Mouse (Mus musculus) neural tube, embryonic 14.5 days (tissue): ENCODE data around the gene Lrwd1. TPM values are rescaled to one million over a fixed set of nuclear protein-coding genes. Genes with fewer than 3 reads are reported as not detected.
"Not testable (repeated sequence)": the region's sequence is repeated elsewhere in the genome, so short reads cannot be mapped to it uniquely, and the experiment has no call there.

Experiments used
- ATAC-seq: fragments of 200-750 bp; cut with Nextera tagmentation; 2 replicates; pipeline ENCODE4 v1.8.0; 2017; ENCODE audit warnings: low read depth, mild to moderate bottlenecking, moderate TSS enrichment, moderate library complexity
- H3K27ac ChIP-seq: fragments of 300-500 bp; sonication (generic); 2 replicates; pipeline ENCODE4 v1.5.1; 2014; ENCODE audit warnings: low read depth, mild to moderate bottlenecking, control low read depth, low read length, moderate library complexity, mixed read lengths
- H3K27me3 ChIP-seq: fragments of 300-500 bp; sonication (generic); 2 replicates; pipeline ENCODE4 v1.6.1; 2014; ENCODE audit warnings: low read length; ENCODE audit not compliant: control insufficient read depth, insufficient read depth
- H3K36me3 ChIP-seq: fragments of 300-500 bp; sonication (generic); 2 replicates; pipeline ENCODE4 v1.6.1; 2014; ENCODE audit warnings: low read length, mixed read lengths; ENCODE audit not compliant: control insufficient read depth, insufficient read depth
- H3K4me1 ChIP-seq: fragments of 300-500 bp; sonication (generic); 2 replicates; pipeline ENCODE4 v1.6.1; 2014; ENCODE audit warnings: low read length; ENCODE audit not compliant: control insufficient read depth, insufficient read depth
- H3K4me2 ChIP-seq: fragments of 300-500 bp; sonication (generic); 2 replicates; pipeline ENCODE4 v1.6.1; 2014; ENCODE audit warnings: mild to moderate bottlenecking, low read depth, low read length, control low read depth
- H3K4me3 ChIP-seq: fragments of 300-500 bp; sonication (generic); 2 replicates; pipeline ENCODE4 v1.5.1; 2014; ENCODE audit warnings: low read depth, low read length, control low read depth, mixed read lengths
- H3K9ac ChIP-seq: fragments of 300-500 bp; sonication (generic); replicated peaks from 2 replicates; pipeline ENCODE4 v1.6.1; 2014; ENCODE audit warnings: low read depth, mild to moderate bottlenecking, control low read depth, low read length, mixed read lengths
- H3K9me3 ChIP-seq: fragments of 300-500 bp; sonication (generic); 2 replicates; pipeline ENCODE4 v1.6.1; 2016; ENCODE audit warnings: low read length; ENCODE audit not compliant: control insufficient read depth
- WGBS: fragments of 180-500 bp; shearing (Covaris S2); extraction: QIAGEN DNeasy Blood & Tissue Kit; methylation state at CpG from one replicate; pipeline ENCODE4 v1.1.7; 2014; 5-methylcytosine and 5-hydroxymethylcytosine counted together
- polyA plus RNA-seq: library from polyadenylated mRNA; unstranded; fragments of >200 nt; fragmentation: Nextera tagmentation; extraction: Ambion mirVana; gene quantifications from 2 replicates; pipeline ENCODE4 v1.2.1, GENCODE M21; 2014

The Lrwd1 gene
- polyA plus RNA-seq, 1 experiment from 2014 or later: 17.5 TPM

- no peak overlapping the region for H3K27ac ChIP-seq
- H3K4me1 ChIP-seq: peaks cover 10% of the 10 kb centered on the region
- no peak for ATAC-seq
- H3K9me3 ChIP-seq: no peaks in the 10 kb centered on the region
- no peak overlapping the region for H3K4me3 ChIP-seq
- H3K27me3 ChIP-seq: no peaks in the 10 kb centered on the region
- H3K4me2 ChIP-seq: no peak overlapping the region
- no peak overlapping the region for H3K9ac ChIP-seq
- WGBS: over 99% methylated on average over 13 of the region's 13 CpGs
- H3K36me3 ChIP-seq: peaks cover 20% of the 10 kb centered on the region; the same call in 1 of the 2 replicates
These were observed 3.5 kb upstream of the Lrwd1 start for GRCm38 (mm10) chr5:136139393-136139792.

- no peak overlapping the region for H3K4me2 ChIP-seq
- peaks cover 20% of the 10 kb centered on the region; the same call in 1 of the 2 replicates for H3K36me3 ChIP-seq
- no peak overlapping the region for H3K9ac ChIP-seq
- no peak for ATAC-seq
- no peaks in the 10 kb centered on the region for H3K9me3 ChIP-seq
- peaks cover 10% of the 10 kb centered on the region for H3K4me1 ChIP-seq
- H3K27ac ChIP-seq: no peak overlapping the region
- H3K4me3 ChIP-seq: no peak overlapping the region
- 73% methylated on average over 13 of the region's 13 CpGs for WGBS
- no peaks in the 10 kb centered on the region for H3K27me3 ChIP-seq
These were observed 1.9 kb upstream of the Lrwd1 start for GRCm38 (mm10) chr5:136137658-136138274.

- Histone ChIP-seq H3K4me2 (peak overlapping the region; percentile 72), H3K4me1 (peaks cover 10% of the 10 kb centered on the region)
- 0 out of 2 replicates have a peak, but pooled peaks have one; percentile 13 for ATAC-seq
These were observed 567 bp upstream of the Lrwd1 start for GRCm38 (mm10) chr5:136136292-136136990.

GRCm38 (mm10) chr5:136122165-136122564 lies 13.7 kb downstream of the Lrwd1 start:
- H3K27ac ChIP-seq: no peak overlapping the region
- no peaks in the 10 kb centered on the region for H3K9me3 ChIP-seq
- no peak overlapping the region for H3K4me2 ChIP-seq
- no peaks in the 10 kb centered on the region for H3K27me3 ChIP-seq
- H3K36me3 ChIP-seq: peaks cover 50% of the 10 kb centered on the region
- no peak overlapping the region for H3K4me3 ChIP-seq
- no peak overlapping the region for H3K9ac ChIP-seq
- peaks cover 7% of the 10 kb centered on the region for H3K4me1 ChIP-seq
- no peak for ATAC-seq
- 92% methylated on average over 10 of the region's 10 CpGs for WGBS

More at GRCm38 (mm10) chr5:136136292-136136990, 567 bp upstream of the Lrwd1 start:
- WGBS: 12% methylated on average over 20 of the region's 20 CpGs
- Histone ChIP-seq H3K9ac (peak overlapping the region; percentile 76), H3K27ac (no peak overlapping the region), H3K9me3 (no peaks in the 10 kb centered on the region), H3K36me3 (peaks cover 20% of the 10 kb centered on the region; the same call in 1 of the 2 replicates), H3K27me3 (no peaks in the 10 kb centered on the region), H3K4me3 (peak overlapping the region; percentile 74)

- Histone ChIP-seq H3K36me3 (peaks cover 9% of the 10 kb centered on the region), H3K27ac (peak overlapping the region; percentile 40; the same call in 1 of the 2 replicates), H3K4me1 (peaks cover 12% of the 10 kb centered on the region), H3K9me3 (no peaks in the 10 kb centered on the region), H3K4me2 (peak overlapping the region; percentile 64), H3K27me3 (no peaks in the 10 kb centered on the region), H3K4me3 (peak overlapping the region; percentile 88), H3K9ac (peak overlapping the region; percentile 80)
- ATAC-seq: peak; percentile 62; the same call in 1 of the 2 replicates
- WGBS: 0% methylated on average over 22 of the region's 22 CpGs
These were observed 19.1 kb downstream of the Lrwd1 start for GRCm38 (mm10) chr5:136116784-136117112.

GRCm38 (mm10) chr5:136115891-136116783 lies 19.7 kb downstream of the Lrwd1 start, which contains the start of gene Polr2j:
TSS of gene Polr2j (plus strand) at chr5:136116631.
- ATAC-seq: peak; percentile 97
- Histone ChIP-seq H3K4me3 (peak within 1 kb of the TSS; percentile 88), H3K27me3 (no peaks in the 10 kb centered on the region), H3K27ac (peak within 1 kb of the TSS; percentile 40; the same call in 1 of the 2 replicates), H3K36me3 (peaks cover 3% of the 10 kb centered on the region), H3K4me1 (peaks cover 12% of the 10 kb centered on the region), H3K4me2 (peak within 1 kb of the TSS; percentile 64), H3K9ac (peak within 1 kb of the TSS; percentile 80), H3K9me3 (no peaks in the 10 kb centered on the region)
- WGBS: 3% methylated on average over 42 of the region's 42 CpGs

GRCm38 (mm10) chr5:136113546-136113945 lies 22.3 kb downstream of the Lrwd1 start:
- 36% methylated on average over 4 of the region's 4 CpGs for WGBS
- ATAC-seq, H3K27ac ChIP-seq, H3K27me3 ChIP-seq, H3K9me3 ChIP-seq, H3K36me3 ChIP-seq, H3K9ac ChIP-seq, H3K4me3 ChIP-seq, H3K4me2 ChIP-seq: not testable (repeated sequence)
- H3K4me1 ChIP-seq: peaks cover 12% of the 10 kb centered on the region

- 83% methylated on average over 3 of the region's 3 CpGs for WGBS
These were observed 26.8 kb downstream of the Lrwd1 start for GRCm38 (mm10) chr5:136109042-136109441.

More at GRCm38 (mm10) chr5:136109042-136109441, 26.8 kb downstream of the Lrwd1 start:
- Histone ChIP-seq H3K36me3 (no peaks in the 10 kb centered on the region), H3K4me1 (no peaks in the 10 kb centered on the region), H3K27ac (no peak overlapping the region), H3K4me2 (no peak overlapping the region), H3K27me3 (no peaks in the 10 kb centered on the region), H3K9me3 (no peaks in the 10 kb centered on the region), H3K4me3 (no peak overlapping the region), H3K9ac (no peak overlapping the region)
- no peak for ATAC-seq
